Mouse (Mus musculus): ENCODE measurements at regions not wholly inside any gene's neighbourhood (a gene's known extent, or its start where the extent isn't known, plus 50 kb on each side); places are given as distances from the start of the nearest gene placed in this dataset.

DNA sequence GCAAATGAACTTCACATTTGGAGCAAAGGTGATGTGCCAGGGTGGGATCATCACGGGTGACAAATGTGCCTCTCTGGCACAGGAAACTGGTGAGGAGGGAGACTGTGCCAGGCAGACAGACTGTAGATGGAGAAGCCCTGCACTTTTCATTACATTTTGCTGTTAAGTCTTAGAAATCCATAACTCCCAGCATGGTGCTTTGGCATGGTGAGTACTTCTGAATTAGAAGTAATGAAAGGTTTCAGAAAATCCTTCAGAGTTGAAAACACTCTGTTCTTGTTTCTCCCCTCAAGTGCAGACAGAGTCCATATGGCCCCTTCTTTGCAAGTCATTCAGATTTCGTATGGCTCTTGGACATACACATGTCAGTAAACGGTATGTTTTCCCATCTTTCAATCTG is 528.2 kb downstream of the Kctd8 start:
- Histone ChIP-seq H3K4me2 (ENCODE audit: low read length) (no peak overlapping the region), H3K4me3 (ENCODE audit: low read length) (no peak overlapping the region), H3K27me3 (replicated peaks; ENCODE audit: control insufficient read depth, insufficient read depth, low read length) (no peaks in the 10 kb centered on the region), H3K36me3 (ENCODE audit: control insufficient read depth, insufficient read depth, low read length) (no peaks in the 10 kb centered on the region), H3K9ac (ENCODE audit: low read depth, low read length) (no peak overlapping the region), H3K4me1 (ENCODE audit: control insufficient read depth, insufficient read depth, low read depth, low read length) (no peaks in the 10 kb centered on the region), H3K27ac (ENCODE audit: low read depth, low read length) (no peak overlapping the region), H3K9me3 (ENCODE audit: control insufficient read depth, low read length) (no peaks in the 10 kb centered on the region)
- peak; percentile 61; the same call in 1 of the 2 replicates for ATAC-seq
- 59% methylated on average over 3 of the region's 3 CpGs for WGBS

DNA sequence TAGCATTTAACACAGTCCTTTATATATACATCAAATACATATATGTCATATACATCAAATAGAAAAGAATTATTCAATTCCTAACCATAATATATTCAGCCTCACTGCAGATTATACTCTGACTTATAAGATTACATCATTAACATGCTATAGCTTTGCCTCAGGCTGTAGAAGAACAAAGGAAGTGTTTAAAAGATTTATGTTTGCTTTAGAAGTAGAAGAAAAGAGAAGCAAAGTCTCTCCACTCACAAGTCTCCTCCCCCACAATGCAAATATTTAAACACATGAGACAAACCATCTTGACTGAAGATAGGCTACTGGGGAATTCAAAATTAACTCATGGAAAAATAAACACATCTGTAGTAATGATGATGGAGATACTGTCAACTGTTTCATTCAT is 531.5 kb downstream of the Kctd8 start:
- H3K4me1 ChIP-seq (ENCODE audit: control insufficient read depth, insufficient read depth, low read depth, low read length): no peaks in the 10 kb centered on the region
- no peaks in the 10 kb centered on the region for H3K9me3 ChIP-seq (ENCODE audit: control insufficient read depth, low read length)
- H3K27ac ChIP-seq (ENCODE audit: low read depth, low read length): no peak overlapping the region
- no peaks in the 10 kb centered on the region for H3K27me3 ChIP-seq (replicated peaks; ENCODE audit: control insufficient read depth, insufficient read depth, low read length)
- no peak overlapping the region for H3K4me3 ChIP-seq (ENCODE audit: low read length)
- no peak overlapping the region for H3K9ac ChIP-seq (ENCODE audit: low read depth, low read length)
- H3K36me3 ChIP-seq (ENCODE audit: control insufficient read depth, insufficient read depth, low read length): no peaks in the 10 kb centered on the region
- ATAC-seq: no peak
- no peak overlapping the region for H3K4me2 ChIP-seq (ENCODE audit: low read length)

All from hindbrain, embryonic 16.5 days (tissue).